Mouse (Mus musculus) spleen, adult 2 months (tissue): ENCODE data around the gene Fbxo42. TPM values are rescaled to one million over a fixed set of nuclear protein-coding genes. Genes with fewer than 3 reads are reported as not detected.
"Not testable (repeated sequence)": the region's sequence is repeated elsewhere in the genome, so short reads cannot be mapped to it uniquely, and the experiment has no call there.

Experiments
- DNase-seq, 2 experiments: peaks; one replicate each; pipeline versions ENCODE4 v3.0.0 to v3.0.0-alpha.2; 2012 to 2021; ENCODE audit warnings: low spot score in 2 of 2, low read depth in 1 of 2
- H3K27ac ChIP-seq: fragments of 200-500 bp; 2 replicates; pipeline ENCODE4 v1.5.1; 2012; ENCODE audit warnings: low read length, inconsistent platforms; ENCODE audit not compliant: insufficient read depth
- H3K27me3 ChIP-seq: fragments of 200-500 bp; 2 replicates; pipeline ENCODE4 v1.6.1; 2012; ENCODE audit warnings: mild to moderate bottlenecking, moderate library complexity, low read length, inconsistent platforms; ENCODE audit not compliant: control insufficient read depth, insufficient read depth
- H3K36me3 ChIP-seq: fragments of 200-500 bp; 2 replicates; pipeline ENCODE4 v1.6.1; 2012; ENCODE audit warnings: mild to moderate bottlenecking, low read length, inconsistent platforms; ENCODE audit not compliant: control insufficient read depth, insufficient read depth
- H3K4me1 ChIP-seq: fragments of 200-500 bp; 2 replicates; pipeline ENCODE4 v1.6.1; 2011; ENCODE audit warnings: inconsistent platforms; ENCODE audit not compliant: control insufficient read depth, insufficient read depth, insufficient read length
- H3K4me3 ChIP-seq: fragments of 200-500 bp; 2 replicates; pipeline ENCODE4 v1.5.1; 2011; ENCODE audit warnings: mild to moderate bottlenecking, inconsistent platforms; ENCODE audit not compliant: insufficient read depth, insufficient read length; ENCODE audit errors: extremely low read depth
- CTCF ChIP-seq: fragments of 200-500 bp; IDR thresholded peaks from 2 replicates; pipeline ENCODE4 v1.5.1; 2011; ENCODE audit warnings: mild to moderate bottlenecking, inconsistent platforms; ENCODE audit not compliant: insufficient read depth, insufficient read length, insufficient replicate concordance; ENCODE audit errors: extremely low read depth
- POLR2A ChIP-seq: fragments of 200-500 bp; IDR thresholded peaks from 2 replicates; pipeline ENCODE4 v1.6.1; 2011; ENCODE audit warnings: low read depth, low read length, inconsistent platforms
- WGBS: fragments of 180-500 bp; shearing (Covaris S2); methylation state at CpG from one replicate; pipeline ENCODE4 v1.1.7; 2018; 5-methylcytosine and 5-hydroxymethylcytosine counted together
- polyA plus RNA-seq: library from polyadenylated mRNA; depleted of rRNA; stranded (reverse); fragments of >200 nt; gene quantifications from 2 replicates; pipeline ENCODE4 v1.2.3, GENCODE M21; 2012

Gene Fbxo42
- polyA plus RNA-seq, 1 experiment: 13.7 TPM

DNA sequence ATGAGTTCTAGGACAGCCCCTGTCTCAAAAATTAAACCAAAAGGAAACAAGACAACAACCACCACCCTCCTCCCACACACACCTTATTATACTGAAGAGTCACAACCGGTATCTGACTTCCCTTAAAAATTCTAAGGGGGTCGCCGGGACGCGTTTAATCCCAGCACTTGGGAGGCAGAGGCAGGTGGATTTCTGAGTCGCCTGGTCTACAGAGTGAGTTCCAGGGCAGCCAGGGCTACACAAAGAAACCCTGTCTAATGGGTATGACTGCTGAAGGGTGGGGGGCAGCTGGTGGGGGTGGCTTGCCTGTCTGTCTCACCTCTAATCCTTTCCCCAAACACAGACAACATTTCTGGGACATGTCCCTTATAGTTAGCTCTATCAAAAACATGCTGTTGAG is 6.7 kb upstream of the Fbxo42 start:
- Histone ChIP-seq H3K27me3 (no peaks in the 10 kb centered on the region), H3K27ac (no peak overlapping the region), H3K4me3 (no peak overlapping the region), H3K4me1 (peaks cover 11% of the 10 kb centered on the region; the same call in 1 of the 2 replicates), H3K36me3 (no peaks in the 10 kb centered on the region)
- TF ChIP-seq CTCF (no peak), POLR2A (no peak)
- WGBS: 89% methylated on average over 6 of the region's 6 CpGs
- no peak for DNase-seq

DNA sequence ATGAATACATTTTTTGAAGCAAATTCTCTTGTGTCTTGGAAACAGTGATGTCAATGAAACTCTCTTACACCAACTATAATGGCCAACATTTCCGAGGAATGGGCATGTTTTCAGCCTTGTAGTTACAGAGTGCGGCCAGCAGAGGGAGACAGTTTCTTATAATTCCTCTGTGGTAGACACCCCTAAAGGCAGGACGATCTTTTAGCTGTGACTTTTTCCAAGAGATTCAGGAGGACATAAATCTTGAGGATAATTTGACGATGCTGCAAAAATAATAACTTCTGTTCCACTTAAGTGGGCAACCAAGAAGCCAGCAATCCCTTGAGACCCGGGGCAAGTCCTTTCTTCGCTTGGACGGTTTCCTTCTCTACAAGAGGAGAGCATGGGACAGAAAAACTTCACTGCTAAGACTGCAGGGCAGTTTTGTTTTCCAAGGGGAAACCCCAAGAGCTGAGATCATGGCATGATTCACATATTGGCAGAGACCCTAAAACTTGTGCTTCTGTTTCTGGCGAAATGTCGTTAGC is 5.4 kb upstream of the Fbxo42 start:
- WGBS: 8% methylated on average over 9 of the region's 9 CpGs
- peaks cover 2% of the 10 kb centered on the region; the same call in 1 of the 2 replicates for H3K4me1 ChIP-seq
- TF ChIP-seq POLR2A (no peak), CTCF (peak; percentile 67; the same call in 1 of the 2 replicates)
- no peaks in the 10 kb centered on the region for H3K27me3 ChIP-seq
- no peaks in the 10 kb centered on the region for H3K36me3 ChIP-seq
- no peak overlapping the region for H3K4me3 ChIP-seq
- peak; percentile 55 to 71 for DNase-seq
- no peak overlapping the region for H3K27ac ChIP-seq

DNA sequence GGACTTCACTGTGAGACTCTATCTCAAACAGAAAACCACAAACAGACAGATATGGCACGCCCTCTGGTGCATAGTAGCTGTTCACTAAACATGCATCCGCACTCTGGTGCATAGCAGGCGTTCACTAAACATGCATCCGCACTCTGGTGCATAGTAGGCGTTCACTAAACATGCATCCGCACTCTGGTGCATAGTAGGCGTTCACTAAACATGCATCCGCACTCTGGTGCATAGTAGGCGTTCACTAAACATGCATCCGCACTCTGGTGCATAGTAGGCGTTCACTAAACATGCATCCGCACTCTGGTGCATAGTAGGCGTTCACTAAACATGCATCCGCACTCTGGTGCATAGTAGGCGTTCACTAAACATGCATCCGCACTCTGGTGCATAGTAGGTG is 2.6 kb upstream of the Fbxo42 start:
- not testable (repeated sequence) for H3K4me1 ChIP-seq, H3K36me3 ChIP-seq, H3K4me3 ChIP-seq, H3K27ac ChIP-seq, H3K27me3 ChIP-seq, DNase-seq
- WGBS: 89% methylated on average over 11 of the region's 16 CpGs

DNA sequence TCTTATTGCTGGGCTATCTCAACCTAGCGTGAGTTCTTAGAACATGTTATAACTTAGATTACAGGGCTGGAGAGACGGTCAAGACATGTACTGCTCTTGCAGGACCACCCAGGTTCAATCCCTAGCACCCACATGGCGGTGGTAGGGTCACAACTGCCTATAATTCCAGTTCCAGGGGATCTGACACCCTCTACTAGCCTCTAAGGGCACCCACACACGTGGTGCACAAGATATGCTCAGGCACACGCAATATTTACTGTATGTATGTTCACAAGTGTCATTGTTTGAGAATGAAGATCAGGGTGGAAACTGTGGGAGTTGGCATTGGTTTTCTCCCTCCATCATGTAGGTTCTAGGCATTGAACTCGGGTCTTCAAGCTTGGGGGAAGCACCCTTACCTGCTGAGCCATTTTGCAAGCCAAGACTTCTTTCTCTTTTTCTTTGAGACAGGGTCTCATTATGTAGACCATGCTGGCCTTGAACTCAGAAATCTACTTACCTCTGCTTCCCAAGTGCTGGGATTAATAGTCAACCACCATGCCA is 1.2 kb upstream of the Fbxo42 start:
- no peak overlapping the region for H3K27ac ChIP-seq
- WGBS: 90% methylated on average over 6 of the region's 6 CpGs

DNA sequence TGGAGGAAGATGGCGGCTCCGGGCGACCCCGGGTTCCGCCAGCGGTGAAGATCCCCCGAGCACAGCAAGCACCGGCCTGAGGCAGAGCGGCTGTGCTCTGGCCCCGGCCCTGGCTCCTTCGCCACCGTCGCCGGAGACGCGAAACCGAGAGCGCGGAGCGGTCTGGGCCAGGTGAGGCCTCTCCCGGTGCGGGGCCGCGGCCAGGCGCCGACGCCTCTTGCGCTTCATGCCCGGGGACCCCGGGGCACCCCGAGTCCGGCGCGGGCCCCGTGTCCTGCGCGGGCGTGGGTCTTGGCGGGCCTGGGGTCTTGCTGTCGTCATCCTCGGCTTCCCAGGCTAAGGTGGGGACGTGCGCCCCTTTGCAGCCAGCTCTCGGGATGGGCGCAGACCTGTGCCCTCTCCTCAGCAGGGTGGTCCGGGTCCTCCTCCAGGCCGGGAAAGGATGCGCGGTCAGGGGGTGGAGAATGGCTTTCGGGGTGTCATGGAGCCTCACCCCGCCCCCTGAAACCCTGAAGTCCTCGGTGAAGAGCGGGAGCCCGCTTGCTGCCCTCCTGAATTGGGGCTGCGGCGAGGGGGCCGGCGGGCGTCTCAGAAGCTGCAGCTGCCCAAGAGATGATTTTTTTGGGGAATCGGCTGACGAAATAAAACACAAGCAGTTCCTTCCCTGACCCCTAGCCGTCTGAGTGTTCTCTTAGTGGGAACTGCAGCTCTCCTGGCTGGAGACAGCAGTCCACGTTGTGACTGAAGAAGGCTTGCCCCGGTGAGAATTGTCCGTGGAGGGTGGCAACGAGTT is 492 bp downstream of the Fbxo42 start:
- WGBS: 1% methylated on average over 65 of the region's 66 CpGs
- peak overlapping the region; percentile 76 for H3K4me3 ChIP-seq

More for the DNA sequence above, 1.2 kb upstream of the Fbxo42 start:
- no peak overlapping the region for H3K4me3 ChIP-seq
- H3K4me1 ChIP-seq: peaks cover 3% of the 10 kb centered on the region
- no peaks in the 10 kb centered on the region; the same call in 1 of the 2 replicates for H3K27me3 ChIP-seq
- TF ChIP-seq POLR2A (no peak), CTCF (no peak)
- H3K36me3 ChIP-seq: no peaks in the 10 kb centered on the region
- DNase-seq: no peak

DNA sequence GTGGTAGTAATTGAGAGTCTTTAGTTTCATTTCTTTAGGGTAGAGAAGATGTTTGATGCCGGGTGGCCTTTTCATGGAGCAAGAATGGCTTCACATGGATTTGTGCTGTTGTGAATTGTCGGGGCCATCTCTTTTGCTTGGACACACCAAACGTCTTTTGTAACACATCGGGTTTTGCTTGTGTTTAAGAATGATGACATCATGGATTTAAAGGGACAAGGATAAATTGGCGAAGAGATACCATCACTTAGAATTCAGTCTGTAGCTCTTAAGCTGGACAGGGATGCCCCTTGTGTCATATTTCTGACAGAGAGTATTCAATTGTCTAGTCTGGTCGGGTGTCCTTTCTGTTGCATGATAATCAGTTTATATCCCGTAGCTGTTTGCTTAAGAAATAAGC is 1.4 kb downstream of the Fbxo42 start:
- DNase-seq: no peak
- H3K27me3 ChIP-seq: no peaks in the 10 kb centered on the region; the same call in 1 of the 2 replicates
- H3K4me1 ChIP-seq: peaks cover 5% of the 10 kb centered on the region
- H3K36me3 ChIP-seq: no peaks in the 10 kb centered on the region
- no peak overlapping the region for H3K27ac ChIP-seq
- no peak for TF ChIP-seq CTCF
- no peak for TF ChIP-seq POLR2A
- 42% methylated on average over 7 of the region's 7 CpGs for WGBS
- no peak overlapping the region for H3K4me3 ChIP-seq

More for the DNA sequence above, 492 bp downstream of the Fbxo42 start:
- Histone ChIP-seq H3K27me3 (no peaks in the 10 kb centered on the region; the same call in 1 of the 2 replicates), H3K36me3 (no peaks in the 10 kb centered on the region), H3K27ac (peak overlapping the region; percentile 71), H3K4me1 (peaks cover 3% of the 10 kb centered on the region)
- TF ChIP-seq CTCF: no peak
- TF ChIP-seq POLR2A: no peak
- peak in 1 of 2 experiments; percentile 36 for DNase-seq

DNA sequence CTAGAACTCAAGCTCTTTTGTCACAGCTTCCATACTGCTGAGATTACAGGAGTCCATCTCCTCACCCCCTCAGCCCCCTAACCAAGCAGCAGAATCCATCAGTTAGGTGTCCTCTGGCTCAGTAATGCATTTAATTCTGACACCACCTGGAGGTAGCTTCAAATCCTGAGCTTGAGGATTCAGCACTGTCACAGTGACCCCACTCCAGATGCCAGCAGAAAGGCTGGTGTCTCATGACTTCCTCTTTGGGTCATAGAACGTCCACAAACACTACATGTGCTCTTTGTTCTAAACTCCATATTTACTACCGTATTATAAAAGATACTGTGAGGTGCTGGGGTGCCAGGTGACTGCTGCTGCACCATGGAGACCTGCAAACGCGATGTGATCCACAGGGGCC is 9.8 kb downstream of the Fbxo42 start:
- Histone ChIP-seq H3K4me1 (peaks cover 13% of the 10 kb centered on the region; the same call in 1 of the 2 replicates), H3K36me3 (no peaks in the 10 kb centered on the region), H3K4me3 (no peak overlapping the region), H3K27ac (no peak overlapping the region), H3K27me3 (no peaks in the 10 kb centered on the region)
- no peak for DNase-seq
- no peak for TF ChIP-seq POLR2A
- no peak for TF ChIP-seq CTCF
- WGBS: 47% methylated on average over 4 of the region's 4 CpGs
